Mouse (Mus musculus) hindbrain, embryonic 14.5 days (tissue): ENCODE results near the gene Tmem95. TPM values are rescaled to one million over a fixed set of nuclear protein-coding genes. Genes with fewer than 3 reads are reported as not detected.

Experiments used
- microRNA-seq: library from miRNA; unstranded; fragments of <30 nt; microRNA quantifications from one replicate; pipeline ENCODE4, GENCODE M21; 2016
- polyA plus RNA-seq: library from polyadenylated mRNA; unstranded; fragments of >200 nt; fragmentation: Nextera tagmentation; extraction: Ambion mirVana; gene quantifications from 2 replicates; pipeline ENCODE4 v1.2.1, GENCODE M21; 2014

Tmem95 gene
- polyA plus RNA-seq, 1 experiment from 2014 or later, result not detected

Small RNA genes lying within 50 kb of the gene (microRNA-seq; reads per million reads assigned to microRNA genes)
- not detected for gene Mir6924

Other genes with a start within 250 kb of the Tmem95 start
- gene Fxr2, start 245.0 kb downstream of the Tmem95 start, polyA plus RNA-seq, result 27.9 and 35.1 TPM in 2 replicates
- gene Sox15, start 222.7 kb downstream of the Tmem95 start, polyA plus RNA-seq, result not detected in 2 replicates
- gene Mpdu1, start 215.4 kb downstream of the Tmem95 start, polyA plus RNA-seq, result 47.4 and 63.7 TPM in 2 replicates
- gene Cd68, start 211.9 kb downstream of the Tmem95 start, polyA plus RNA-seq, result 8.0 and 10.3 TPM in 2 replicates
- 559 and 579 TPM in 2 replicates for gene Eif4a1, start 205.6 kb downstream of the Tmem95 start, polyA plus RNA-seq
- 96.2 and 99.2 TPM in 2 replicates for gene Senp3, start 195.9 kb downstream of the Tmem95 start, polyA plus RNA-seq
- gene Tnfsf13, start 192.2 kb downstream of the Tmem95 start, polyA plus RNA-seq, result 0.20 and 0.55 TPM in 2 replicates
- gene Tnfsf12, start 182.2 kb downstream of the Tmem95 start, polyA plus RNA-seq, result 4.2 and 5.0 TPM in 2 replicates
- 1.1 and 2.6 TPM in 2 replicates for gene Tnfsfm13, start 181.9 kb downstream of the Tmem95 start, polyA plus RNA-seq
- 24.3 and 26.9 TPM in 2 replicates for gene Polr2a, start 119.4 kb downstream of the Tmem95 start, polyA plus RNA-seq
- gene Slc35g3, start 116.0 kb downstream of the Tmem95 start, polyA plus RNA-seq, result 0.27 and 0.39 TPM in 2 replicates
- 4.6 TPM in 2 replicates for gene Zbtb4, start 112.1 kb downstream of the Tmem95 start, polyA plus RNA-seq
- gene Chrnb1, start 82.1 kb downstream of the Tmem95 start, polyA plus RNA-seq, result 1.4 and 1.6 TPM in 2 replicates
- gene Fgf11, start 76.2 kb downstream of the Tmem95 start, polyA plus RNA-seq, result 4.3 TPM in 2 replicates
- gene Tmem102, start 72.4 kb downstream of the Tmem95 start, polyA plus RNA-seq, result 0.90 and 1.9 TPM in 2 replicates
- gene Gm39566, start 62.7 kb downstream of the Tmem95 start, polyA plus RNA-seq, result not detected in 2 replicates
- gene Spem2, start 59.6 kb downstream of the Tmem95 start, polyA plus RNA-seq, result not detected in 2 replicates
- gene Spem1, start 55.8 kb downstream of the Tmem95 start, polyA plus RNA-seq, result 0.40 and 0.44 TPM in 2 replicates
- gene Nlgn2, start 40.2 kb downstream of the Tmem95 start, polyA plus RNA-seq, result 22.3 and 24.7 TPM in 2 replicates
- 321 and 409 TPM in 2 replicates for gene Tmem256, start 39.5 kb downstream of the Tmem95 start, polyA plus RNA-seq
- 39.3 and 39.8 TPM in 2 replicates for gene Plscr3, start 31.6 kb downstream of the Tmem95 start, polyA plus RNA-seq
- not detected in 2 replicates for gene Tnk1, start 19.3 kb downstream of the Tmem95 start, polyA plus RNA-seq
- 2.2 and 2.3 TPM in 2 replicates for gene Kctd11, start 3.4 kb upstream of the Tmem95 start, polyA plus RNA-seq
- 0.20 and 0.33 TPM in 2 replicates for gene Acap1, start 17.5 kb upstream of the Tmem95 start, polyA plus RNA-seq
- gene 2810408A11Rik, start 23.0 kb upstream of the Tmem95 start, polyA plus RNA-seq, result 5.4 and 7.6 TPM in 2 replicates
- 25.6 and 28.1 TPM in 2 replicates for gene Neurl4, start 23.1 kb upstream of the Tmem95 start, polyA plus RNA-seq
- 50.4 and 56.5 TPM in 2 replicates for gene Gps2, start 35.9 kb upstream of the Tmem95 start, polyA plus RNA-seq
- 1,061 and 1,077 TPM in 2 replicates for gene Eif5a, start 43.9 kb upstream of the Tmem95 start, polyA plus RNA-seq
- 7.1 and 7.3 TPM in 2 replicates for gene Ybx2, start 57.8 kb upstream of the Tmem95 start, polyA plus RNA-seq
- 2.2 and 2.3 TPM in 2 replicates for gene Slc2a4, start 70.2 kb upstream of the Tmem95 start, polyA plus RNA-seq
- 0.32 and 0.47 TPM in 2 replicates for gene Cldn7, start 86.8 kb upstream of the Tmem95 start, polyA plus RNA-seq
- 25.5 and 29.4 TPM in 2 replicates for gene Ctdnep1, start 103.1 kb upstream of the Tmem95 start, polyA plus RNA-seq
- gene Elp5, start 104.5 kb upstream of the Tmem95 start, polyA plus RNA-seq, result 168 and 169 TPM in 2 replicates
- gene Gabarap, start 113.1 kb upstream of the Tmem95 start, polyA plus RNA-seq, result 624 and 628 TPM in 2 replicates
- 38.0 and 38.4 TPM in 2 replicates for gene Phf23, start 117.8 kb upstream of the Tmem95 start, polyA plus RNA-seq
- 17.9 and 20.9 TPM in 2 replicates for gene Dvl2, start 122.6 kb upstream of the Tmem95 start, polyA plus RNA-seq
- 49.9 and 56.1 TPM in 2 replicates for gene Acadvl, start 137.4 kb upstream of the Tmem95 start, polyA plus RNA-seq
- gene Dlg4, start 138.9 kb upstream of the Tmem95 start, polyA plus RNA-seq, result 25.6 and 26.6 TPM in 2 replicates
- 2.4 and 4.1 TPM in 2 replicates for gene Asgr1, start 176.1 kb upstream of the Tmem95 start, polyA plus RNA-seq
- gene Asgr2, start 214.6 kb upstream of the Tmem95 start, polyA plus RNA-seq, result not detected in 2 replicates